Mouse (Mus musculus) frontal cortex, adult 2 months (tissue): ENCODE measurements around the gene Dag1. TPM values are rescaled to one million over a fixed set of nuclear protein-coding genes. Genes with fewer than 3 reads are reported as not detected.
A peak's percentile ranks its signal among the peaks of the same experiment; 100 is the strongest.

Experiments used
- DNase-seq, 2 experiments: peaks; one replicate each; pipeline ENCODE4 v3.0.0; 2022; ENCODE audit warnings: low spot score in 1 of 2; ENCODE audit errors: extremely low spot score in 1 of 2
- polyA plus RNA-seq: library from polyadenylated mRNA; depleted of rRNA; stranded (reverse); fragments of >200 nt; gene quantifications from 2 replicates; pipeline ENCODE4 v1.2.3, GENCODE M21; 2012; rRNA removed

The Dag1 gene
- polyA plus RNA-seq, 1 experiment, result 38.8 TPM

DNA sequence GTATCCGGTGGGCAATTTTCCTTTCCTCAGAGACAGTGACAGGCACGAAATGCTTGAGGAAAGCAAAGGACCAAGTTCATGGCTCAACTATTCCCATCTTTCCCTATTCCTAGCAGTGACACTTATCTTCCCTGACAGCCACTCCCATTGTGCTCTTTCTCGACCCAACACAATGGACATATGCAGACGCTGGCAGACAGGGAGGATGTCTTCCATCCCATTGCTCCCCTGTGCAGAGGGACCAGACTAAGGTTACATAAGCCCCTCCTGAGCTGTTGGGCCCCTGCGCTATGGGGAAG lies 74.3 kb downstream of the Dag1 start:
- no peak for DNase-seq

DNA sequence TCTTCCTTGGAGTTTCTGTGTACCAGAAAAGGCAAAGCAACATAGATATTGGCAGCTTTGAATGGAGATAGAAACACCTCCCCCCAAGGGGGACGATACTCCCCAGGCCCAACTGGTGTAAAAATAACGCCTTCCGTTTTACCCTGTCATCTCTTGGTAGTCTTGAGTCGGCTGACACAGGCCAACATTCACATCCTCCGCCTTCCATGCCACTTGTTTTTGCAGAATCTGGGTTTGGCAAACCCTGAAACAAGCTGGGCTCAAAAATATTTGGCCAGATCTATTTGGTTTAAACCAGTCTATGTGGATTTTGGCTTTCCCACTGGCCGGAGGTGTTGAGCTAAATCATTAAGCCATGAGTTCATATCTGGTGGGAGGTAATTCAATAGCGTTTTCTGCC lies 74.7 kb downstream of the Dag1 start:
- DNase-seq, result peak in 1 of 2 experiments; percentile 53

DNA sequence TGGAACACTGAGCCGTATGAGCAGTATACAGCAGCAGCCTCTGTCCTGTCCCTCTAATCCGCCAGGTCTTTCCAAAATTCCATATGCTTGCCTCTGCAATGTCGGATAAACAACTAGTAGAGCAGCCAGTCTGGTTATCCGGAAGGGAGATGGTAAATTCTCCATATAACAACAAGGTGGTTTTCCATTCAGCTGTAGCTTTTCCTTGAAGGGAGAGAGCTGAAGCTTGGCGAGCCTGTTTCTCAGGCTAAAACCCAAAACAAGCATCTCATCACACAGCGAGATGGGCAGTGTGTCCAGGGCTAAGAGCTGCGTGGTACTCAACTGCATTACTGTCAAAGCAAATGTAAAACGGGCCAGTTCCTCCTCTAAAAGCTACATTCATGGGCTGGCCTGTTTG lies 75.2 kb downstream of the Dag1 start:
- DNase-seq, result no peak

DNA sequence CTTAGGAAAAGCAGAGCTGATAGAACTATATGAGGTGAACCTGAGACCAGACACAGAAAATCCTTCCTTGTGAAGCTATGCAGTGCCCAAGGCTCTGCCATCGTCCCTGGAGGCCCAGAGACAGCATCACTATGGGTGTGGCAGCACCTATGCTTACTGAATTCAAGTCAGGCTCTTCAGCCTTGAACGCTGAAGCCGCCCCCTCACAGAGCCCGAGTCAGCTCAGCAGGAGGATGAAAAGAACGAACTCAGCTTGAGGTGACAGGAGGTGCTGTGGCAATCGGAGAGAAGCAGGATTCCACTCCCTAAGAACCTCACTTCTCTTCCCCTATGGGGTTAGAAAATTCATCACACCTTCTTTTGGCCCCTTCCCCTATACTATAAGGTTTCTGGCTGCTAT lies 76.1 kb downstream of the Dag1 start:
- DNase-seq, result peak in 1 of 2 experiments; percentile 73

GRCm38 (mm10) chr9:108185786-108186185 lies 78.0 kb downstream of the Dag1 start:
- DNase-seq, result no peak

GRCm38 (mm10) chr9:108183531-108183994 lies 80.2 kb downstream of the Dag1 start:
- no peak for DNase-seq

GRCm38 (mm10) chr9:108182806-108183506 lies 80.8 kb downstream of the Dag1 start:
- no peak for DNase-seq

DNA sequence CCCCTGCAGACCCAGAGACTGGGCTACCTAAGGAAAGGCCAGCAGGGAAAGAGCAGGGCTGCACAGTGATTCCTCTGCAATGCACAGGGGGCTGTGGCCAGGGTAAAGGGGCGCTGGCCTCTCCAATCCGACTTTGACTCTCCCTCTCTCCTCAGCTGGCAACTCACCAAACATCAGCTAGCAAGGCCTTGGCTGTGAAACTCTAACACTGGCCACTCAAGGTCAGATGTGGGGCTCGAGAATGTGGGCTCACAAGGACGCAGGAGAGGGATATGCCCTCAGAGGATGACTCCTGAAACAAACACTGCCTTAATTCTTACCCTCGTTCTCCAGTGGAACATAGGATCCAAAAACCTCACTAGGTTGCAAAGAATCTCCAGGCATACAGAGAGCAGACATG lies 85.4 kb downstream of the Dag1 start:
- DNase-seq, result no peak

DNA sequence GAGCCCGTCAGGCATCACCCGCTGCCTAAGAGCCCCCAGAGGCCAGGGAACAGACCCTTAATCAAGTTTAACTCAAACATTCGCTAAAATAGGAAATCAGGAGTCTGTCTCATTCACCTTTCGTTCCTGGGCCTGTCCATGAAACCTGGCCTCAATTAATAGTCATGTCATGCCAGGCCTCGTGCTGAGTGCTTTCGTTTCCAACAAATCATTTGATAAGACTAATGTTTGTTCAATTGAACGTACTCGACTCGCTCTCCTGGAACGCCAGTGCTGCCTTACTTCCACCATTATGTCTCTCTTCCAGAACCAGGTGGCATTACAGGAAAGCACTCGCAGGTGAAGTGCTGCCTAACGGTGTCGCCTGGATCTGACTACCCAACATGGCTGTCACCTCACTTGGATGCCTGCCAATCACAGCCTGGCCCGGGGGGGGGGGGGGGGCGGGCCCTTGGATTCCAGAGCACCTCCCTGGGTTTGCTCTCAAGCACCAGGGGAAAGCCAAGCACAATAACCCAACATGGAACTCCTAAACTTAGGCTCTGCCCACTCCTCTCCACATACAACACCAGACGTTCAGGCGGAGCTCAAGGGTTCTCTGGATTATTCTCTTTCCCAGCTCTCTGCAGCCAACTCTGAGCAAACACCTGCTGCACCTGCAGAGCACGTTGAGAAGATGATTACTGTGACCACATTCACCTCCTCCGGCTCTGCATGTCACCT lies 88.5 kb downstream of the Dag1 start:
- no peak for DNase-seq

DNA sequence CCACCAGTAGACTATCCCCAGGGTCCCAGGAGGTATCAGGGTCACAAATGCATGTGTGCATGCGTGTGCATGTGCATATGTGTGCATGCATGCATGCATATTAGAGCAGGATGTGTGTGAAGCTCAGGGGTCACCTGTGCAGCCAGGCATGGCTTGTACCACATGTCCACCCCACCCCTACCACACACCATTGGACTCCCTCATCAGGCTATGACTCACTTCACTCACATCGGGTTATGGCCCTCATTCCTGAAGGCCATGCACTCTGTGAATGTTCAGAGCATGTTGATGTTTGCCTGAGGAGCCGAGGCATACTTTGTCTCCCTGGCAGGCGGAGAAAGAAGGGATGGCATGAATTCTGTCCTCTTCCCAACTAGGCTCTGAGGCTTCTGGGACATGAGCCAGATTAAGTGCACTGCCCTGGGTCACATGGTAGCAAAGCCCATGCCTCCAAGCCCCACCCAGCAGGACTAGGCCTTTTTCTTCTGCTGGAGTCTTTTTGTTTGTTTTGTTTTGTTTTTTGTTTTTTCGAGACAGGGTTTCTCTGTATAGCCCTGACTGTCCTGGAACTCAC lies 90.9 kb downstream of the Dag1 start:
- DNase-seq, result no peak

DNA sequence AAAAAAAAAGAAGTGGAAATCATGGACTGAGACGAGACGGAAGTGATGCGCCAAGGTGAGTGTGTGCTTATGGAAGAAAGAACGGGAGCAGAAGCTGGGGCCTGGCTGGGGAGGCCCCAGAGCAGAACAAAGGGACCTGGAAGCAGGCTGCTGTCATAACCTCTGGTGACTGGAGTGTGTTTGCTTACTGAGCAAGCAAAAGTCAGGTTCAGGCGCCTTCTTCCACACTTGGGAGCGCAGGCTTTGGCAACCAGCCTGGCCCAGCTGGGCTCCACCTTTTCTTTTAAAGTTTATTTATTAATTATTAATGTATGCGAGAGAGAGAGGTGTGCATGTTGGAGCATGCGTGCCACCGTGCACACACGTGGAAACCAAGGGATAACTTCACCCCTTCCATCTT lies 94.0 kb downstream of the Dag1 start:
- DNase-seq, result no peak

GRCm38 (mm10) chr9:108165143-108165542 lies 98.6 kb downstream of the Dag1 start:
- DNase-seq, result no peak

DNA sequence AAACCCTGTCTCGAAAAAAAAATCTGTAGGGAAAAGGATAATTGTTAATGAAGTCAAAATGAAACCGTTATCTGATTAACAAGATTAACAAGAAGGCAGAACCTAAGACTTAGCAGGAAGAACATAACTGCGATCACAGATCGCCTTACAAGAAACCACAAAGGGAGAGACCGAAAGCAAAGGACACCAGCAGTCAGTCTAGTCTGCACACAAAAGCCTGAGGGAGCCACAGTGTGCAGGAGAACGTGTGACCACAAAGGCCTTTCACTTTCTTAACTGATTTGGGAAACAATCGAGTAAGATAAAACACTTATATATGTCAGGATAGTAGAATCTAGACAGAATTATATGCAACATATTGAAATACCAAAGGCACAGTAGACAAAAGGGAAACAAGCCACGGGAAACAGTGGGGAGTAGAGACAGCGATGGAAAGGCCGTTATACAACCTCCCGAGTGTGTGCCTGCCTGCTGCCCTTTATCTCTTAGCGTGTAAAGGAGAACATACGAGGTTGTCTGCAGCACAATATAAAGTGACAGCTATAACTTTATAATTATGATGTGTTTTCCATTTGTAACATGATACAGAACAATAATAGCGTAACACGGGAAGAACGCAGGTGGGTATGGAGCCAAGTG lies 100.0 kb downstream of the Dag1 start:
- no peak for DNase-seq

GRCm38 (mm10) chr9:108157891-108158290 lies 105.9 kb downstream of the Dag1 start:
- no peak for DNase-seq

DNA sequence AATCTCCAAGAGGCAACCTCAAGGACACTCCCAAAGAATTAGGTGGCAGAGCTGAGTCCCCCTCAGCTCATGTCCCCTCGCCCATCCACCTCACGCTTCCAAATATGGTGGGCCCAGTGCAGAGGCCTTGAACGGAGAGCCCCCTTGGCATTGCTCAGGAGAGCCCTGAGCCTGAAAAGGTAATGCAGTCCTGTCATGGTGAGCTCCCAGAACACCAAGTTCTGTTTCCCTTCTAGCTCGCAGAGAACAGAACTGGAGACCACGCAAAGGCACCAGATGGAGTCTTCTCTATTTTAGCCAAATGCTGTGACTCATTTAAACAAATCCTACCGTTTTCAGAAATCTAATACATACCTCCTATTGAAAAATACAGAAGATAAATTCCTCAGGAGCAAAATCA lies 106.3 kb downstream of the Dag1 start:
- peak; percentile 59 to 78 for DNase-seq

DNA sequence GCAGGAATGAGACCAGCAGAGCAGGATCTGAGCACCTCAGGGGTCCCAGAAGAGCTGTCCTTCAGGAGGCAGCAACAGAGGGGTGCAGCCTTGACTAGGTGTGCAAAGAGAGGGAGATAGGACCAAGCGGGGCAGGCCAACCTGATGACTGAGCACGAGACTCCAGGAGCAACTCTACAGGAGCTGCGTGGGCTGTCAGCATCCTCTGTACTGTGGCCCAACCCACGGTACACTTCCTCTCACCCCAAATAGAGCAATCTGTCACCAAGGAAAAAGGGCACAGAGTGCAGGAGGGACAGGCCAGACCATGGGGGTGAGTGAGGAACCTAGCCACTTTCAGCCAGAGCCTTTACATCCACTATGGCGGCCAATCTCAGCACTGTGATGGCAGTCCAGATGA lies 107.0 kb downstream of the Dag1 start:
- DNase-seq, result no peak

GRCm38 (mm10) chr9:108154814-108155213 lies 108.9 kb downstream of the Dag1 start:
- DNase-seq, result no peak

Other genes starting within 250 kb of the Dag1 start
- gene Gmppb, start 214.7 kb downstream of the Dag1 start, polyA plus RNA-seq, result 13.7 and 37.5 TPM in 2 replicates
- gene Amigo3, start 210.8 kb downstream of the Dag1 start, polyA plus RNA-seq, result 1.4 and 1.6 TPM in 2 replicates
- gene Mst1, start 183.5 kb downstream of the Dag1 start, polyA plus RNA-seq, result 0.04 and 0.19 TPM in 2 replicates
- 87.8 and 92.0 TPM in 2 replicates for gene Rnf123, start 180.6 kb downstream of the Dag1 start, polyA plus RNA-seq
- 32.7 and 32.9 TPM in 2 replicates for gene Apeh, start 169.4 kb downstream of the Dag1 start, polyA plus RNA-seq
- gene Bsn, start 73.6 kb downstream of the Dag1 start, polyA plus RNA-seq, result 95.0 and 100 TPM in 2 replicates
- 85.9 and 110 TPM in 2 replicates for gene Nicn1, start 26.5 kb upstream of the Dag1 start, polyA plus RNA-seq
- 57.5 and 60.3 TPM in 2 replicates for gene Amt, start 32.9 kb upstream of the Dag1 start, polyA plus RNA-seq
- gene Rhoa, start 42.2 kb upstream of the Dag1 start, polyA plus RNA-seq, result 153 and 170 TPM in 2 replicates
- gene Tcta, start 42.2 kb upstream of the Dag1 start, polyA plus RNA-seq, result 47.5 and 53.5 TPM in 2 replicates
- 271 and 307 TPM in 2 replicates for gene Gpx1, start 74.9 kb upstream of the Dag1 start, polyA plus RNA-seq
- 116 and 128 TPM in 2 replicates for gene Usp4, start 83.9 kb upstream of the Dag1 start, polyA plus RNA-seq
- 1.5 and 1.6 TPM in 2 replicates for gene 1700102P08Rik, start 128.8 kb upstream of the Dag1 start, polyA plus RNA-seq
- gene Ccdc36, start 164.5 kb upstream of the Dag1 start, polyA plus RNA-seq, result 0.86 and 0.98 TPM in 2 replicates
- gene BC048562, start 172.5 kb upstream of the Dag1 start, polyA plus RNA-seq, result not detected in 2 replicates
- 22.3 and 22.6 TPM in 2 replicates for gene Ccdc71, start 196.6 kb upstream of the Dag1 start, polyA plus RNA-seq
- gene Klhdc8b, start 197.6 kb upstream of the Dag1 start, polyA plus RNA-seq, result 62.5 and 63.7 TPM in 2 replicates
- gene Lamb2, start 215.8 kb upstream of the Dag1 start, polyA plus RNA-seq, result 36.6 and 38.1 TPM in 2 replicates
- gene Usp19, start 226.6 kb upstream of the Dag1 start, polyA plus RNA-seq, result 172 TPM in 2 replicates
- 123 and 126 TPM in 2 replicates for gene Qars, start 243.7 kb upstream of the Dag1 start, polyA plus RNA-seq